Mouse (Mus musculus) thymus, postnatal 4 days (tissue): ENCODE data around the gene Arl6ip4.

Experiments used
- DNase-seq: peaks from one replicate; pipeline ENCODE4 v3.0.0; 2021

Arl6ip4 gene

DNA sequence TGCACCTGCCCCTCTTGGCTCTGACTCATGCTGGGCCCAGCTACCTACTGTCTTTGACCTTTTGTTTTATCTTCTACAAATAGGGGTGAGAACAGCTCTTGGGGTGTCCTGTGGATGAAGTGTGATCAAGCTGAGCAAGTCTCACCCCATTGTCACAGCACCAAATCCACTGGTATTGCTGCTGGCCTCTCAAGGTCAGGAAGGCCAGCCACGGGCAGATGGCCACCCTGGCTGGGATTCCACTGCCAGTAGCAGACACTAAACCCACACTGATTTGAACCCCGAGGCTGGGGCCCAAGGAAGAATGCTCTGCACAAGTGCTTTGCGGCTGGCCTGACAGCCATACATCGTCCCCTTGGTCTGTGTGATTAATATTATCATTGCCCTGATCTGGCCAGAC, 42.4 kb downstream of the Arl6ip4 start:
- DNase-seq = no peak

DNA sequence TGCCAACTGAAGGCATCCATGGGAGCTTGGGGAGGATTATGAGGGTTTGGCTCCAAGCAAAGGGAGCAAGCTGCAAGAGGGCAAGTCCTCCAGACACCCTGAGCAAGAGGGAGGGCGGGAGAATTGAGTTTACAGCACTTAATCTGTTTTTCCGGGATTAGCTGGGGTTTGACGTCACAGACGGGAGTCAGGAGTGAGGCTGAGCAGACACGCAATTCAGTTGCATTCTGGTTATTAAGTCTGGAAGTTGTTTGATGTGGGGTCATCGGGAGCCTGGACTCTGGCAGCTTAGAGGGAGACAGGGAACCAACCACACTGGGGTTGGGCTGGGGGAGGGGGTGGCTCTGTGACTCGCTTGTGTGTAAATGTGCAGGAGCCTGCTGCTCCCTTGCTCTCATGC, 43.6 kb downstream of the Arl6ip4 start:
- no peak for DNase-seq

DNA sequence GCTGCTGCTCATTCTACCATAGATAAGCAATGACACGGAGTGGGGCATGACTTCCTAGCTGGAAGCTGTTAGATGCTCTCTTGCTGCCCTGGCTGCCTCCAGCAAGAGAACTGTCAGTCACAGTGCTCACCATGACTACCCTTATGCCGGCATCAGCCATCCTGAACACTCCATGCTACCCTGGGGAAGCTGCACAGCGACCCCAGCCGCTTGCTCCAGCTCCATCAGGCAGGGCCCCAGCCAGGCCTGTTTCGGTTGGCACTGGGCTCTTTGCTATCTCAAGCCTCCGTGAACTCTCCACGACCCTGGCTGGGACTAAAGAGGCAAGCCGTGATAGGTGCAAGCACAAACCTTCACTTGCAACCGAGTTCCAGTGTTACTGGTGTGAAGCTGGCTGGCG, 45.9 kb downstream of the Arl6ip4 start:
- no peak for DNase-seq

DNA sequence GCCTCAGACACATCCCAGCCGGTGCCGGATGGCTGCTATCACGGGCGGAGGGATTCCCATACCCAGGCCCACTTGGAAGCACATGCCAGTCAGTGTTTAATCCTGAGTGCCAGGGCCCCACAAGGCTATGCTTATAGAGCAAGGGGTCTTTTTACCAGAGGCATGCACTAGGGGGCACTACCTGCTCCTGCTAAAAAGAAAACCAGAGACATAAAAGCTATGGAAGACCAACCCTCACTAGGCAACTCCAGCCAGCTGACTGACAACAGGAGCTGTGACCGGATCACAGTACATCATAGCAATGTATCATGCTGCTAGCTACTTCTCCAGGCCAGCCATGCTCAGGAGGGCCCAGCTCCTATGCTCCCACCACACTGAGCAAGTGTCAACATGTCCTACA, 46.7 kb downstream of the Arl6ip4 start:
- peak; percentile 88 for DNase-seq

DNA sequence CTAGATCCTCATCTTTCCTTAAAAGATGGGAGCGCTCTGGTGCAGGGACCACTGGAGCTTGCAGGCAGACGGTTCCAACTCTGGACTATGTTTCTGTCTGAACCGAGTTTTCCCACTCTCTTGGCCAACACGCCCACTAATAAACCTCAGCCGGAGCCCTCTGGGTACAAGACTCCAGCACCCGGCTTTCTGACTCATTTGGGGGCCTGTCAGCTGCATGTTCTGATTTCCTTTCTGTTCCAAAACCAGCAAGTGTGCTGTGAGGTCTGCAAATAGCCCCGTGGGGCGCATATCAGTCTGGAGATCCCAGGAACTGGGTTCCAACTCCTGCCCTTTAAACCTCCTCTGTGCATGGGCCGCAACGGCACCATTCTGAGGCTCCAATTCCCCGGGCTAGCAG, 47.6 kb downstream of the Arl6ip4 start:
- no peak for DNase-seq

DNA sequence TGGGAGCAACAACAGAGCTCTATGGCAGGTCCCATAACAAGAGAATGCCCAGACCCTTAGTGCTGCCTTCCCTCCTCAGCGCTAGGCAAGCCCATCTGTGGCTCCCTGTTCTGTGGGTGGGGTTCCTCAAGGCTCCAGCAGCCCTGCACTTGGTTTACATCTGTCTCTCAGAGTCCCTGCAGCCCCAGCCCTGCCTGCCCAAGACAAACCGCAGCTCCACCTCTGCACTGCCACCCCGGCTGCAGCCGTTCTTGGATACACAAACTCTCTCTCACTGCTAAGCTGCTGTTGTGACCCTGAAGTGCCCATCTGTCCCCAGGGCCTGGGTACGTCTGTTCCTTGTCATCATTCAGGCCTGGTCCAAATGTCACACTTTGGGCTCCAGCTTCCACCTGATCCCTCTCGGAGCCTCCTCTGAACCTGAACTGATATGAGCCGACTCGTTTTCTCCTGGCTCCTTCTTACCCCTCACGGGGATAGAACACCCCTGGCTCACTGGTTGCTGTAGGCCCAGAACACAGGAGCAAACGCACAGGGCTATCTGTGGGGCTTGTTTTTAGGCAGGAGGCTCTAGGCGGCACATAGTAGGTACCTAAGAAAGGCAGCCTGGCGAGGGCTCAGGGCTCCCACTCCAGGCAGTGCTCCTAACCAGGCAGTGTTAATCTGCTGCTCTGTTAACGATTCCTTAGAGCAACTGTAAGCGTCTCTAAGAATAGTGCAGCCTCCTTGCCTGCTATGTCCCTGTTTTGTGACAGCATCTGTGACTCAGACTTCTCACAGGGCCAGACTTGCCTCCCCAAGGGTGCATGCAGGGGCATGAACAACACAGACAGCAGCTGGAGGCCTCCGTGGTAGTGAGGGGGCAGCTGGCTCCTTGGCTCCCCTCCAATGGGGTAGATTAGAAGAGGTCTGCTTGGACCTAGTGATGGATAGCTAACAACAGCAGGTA, 50.0 kb downstream of the Arl6ip4 start:
- peak; percentile 77 for DNase-seq

DNA sequence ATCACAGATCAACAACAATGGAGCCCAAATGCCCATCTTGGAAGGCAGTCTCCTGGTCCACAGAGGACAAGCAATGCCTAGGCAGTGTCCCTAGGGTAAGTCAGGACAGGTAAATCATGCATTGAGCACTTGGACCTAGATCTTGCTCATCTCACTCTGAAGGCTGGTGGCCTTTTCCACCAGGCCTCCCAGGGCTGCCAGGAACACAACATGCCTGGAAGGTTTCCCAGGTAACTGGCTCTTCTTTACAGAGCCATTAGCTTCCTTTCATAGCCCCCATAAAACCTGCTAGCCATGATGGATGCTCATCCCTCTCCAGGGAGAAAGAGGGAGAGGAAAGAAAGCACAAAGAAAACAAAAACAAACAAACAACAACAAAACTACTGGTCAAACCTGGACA, 50.9 kb downstream of the Arl6ip4 start:
- no peak for DNase-seq

DNA sequence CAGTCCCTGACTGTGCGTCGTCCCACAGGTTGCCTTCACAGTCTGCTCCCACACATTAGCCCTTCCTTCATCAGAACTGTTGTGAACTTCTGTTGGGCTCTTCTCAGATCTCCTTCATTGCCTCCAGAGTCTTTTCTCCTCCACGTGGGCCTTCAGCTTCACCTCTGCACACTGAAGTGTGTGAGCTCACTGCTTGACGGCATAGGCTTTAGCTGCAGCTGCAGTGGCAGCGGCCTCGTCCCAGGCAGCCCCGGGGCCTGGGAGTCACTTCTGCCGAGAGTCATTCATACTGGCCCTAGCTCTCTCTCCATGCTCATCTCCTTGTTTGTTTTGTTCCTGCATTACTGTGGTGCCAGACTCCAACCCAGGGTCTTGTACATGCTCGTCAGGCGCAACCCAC, 51.7 kb downstream of the Arl6ip4 start:
- peak; percentile 57 for DNase-seq
